Mouse (Mus musculus): ENCODE results near the gene Nkx2-3. TPM values are rescaled to one million over a fixed set of nuclear protein-coding genes. Genes with fewer than 3 reads are reported as not detected.

Nkx2-3 gene
- total RNA-seq, 2 experiments from 2014 or later: not detected

GRCm38 (mm10) chr19:43605666-43606551, 6.2 kb upstream of the Nkx2-3 start:
- no peak for DNase-seq (ENCODE audit: low spot score)

- no peak for DNase-seq (ENCODE audit: low spot score)
Observed at GRCm38 (mm10) chr19:43606552-43607530, 5.3 kb upstream of the Nkx2-3 start.

- no peak for DNase-seq (ENCODE audit: low spot score)
Observed at GRCm38 (mm10) chr19:43607842-43608680, 4.1 kb upstream of the Nkx2-3 start.

GRCm38 (mm10) chr19:43608711-43609457, 3.2 kb upstream of the Nkx2-3 start:
- DNase-seq (ENCODE audit: low spot score): no peak

GRCm38 (mm10) chr19:43609458-43610330, 2.4 kb upstream of the Nkx2-3 start:
- DNase-seq (ENCODE audit: low spot score): no peak

GRCm38 (mm10) chr19:43610341-43610848, 1.7 kb upstream of the Nkx2-3 start:
- no peak for DNase-seq (ENCODE audit: low spot score)

GRCm38 (mm10) chr19:43611110-43611509, 1.0 kb upstream of the Nkx2-3 start:
- no peak for DNase-seq (ENCODE audit: low spot score)

- no peak for DNase-seq (ENCODE audit: low spot score)
Observed at GRCm38 (mm10) chr19:43611561-43611960, 564 bp upstream of the Nkx2-3 start.

- DNase-seq (ENCODE audit: low spot score): no peak
Observed at GRCm38 (mm10) chr19:43612501-43612971, 411 bp downstream of the Nkx2-3 start.

GRCm38 (mm10) chr19:43613293-43614130, 1.4 kb downstream of the Nkx2-3 start:
- no peak for DNase-seq (ENCODE audit: low spot score)

- DNase-seq (ENCODE audit: low spot score): no peak
Observed at GRCm38 (mm10) chr19:43614341-43615073, 2.4 kb downstream of the Nkx2-3 start.

- no peak for DNase-seq (ENCODE audit: low spot score)
Observed at GRCm38 (mm10) chr19:43615074-43615445, 2.9 kb downstream of the Nkx2-3 start.

GRCm38 (mm10) chr19:43615571-43616414, 3.7 kb downstream of the Nkx2-3 start:
- DNase-seq (ENCODE audit: low spot score): no peak

- DNase-seq (ENCODE audit: low spot score): no peak
Observed at GRCm38 (mm10) chr19:43616415-43616861, 4.3 kb downstream of the Nkx2-3 start.

GRCm38 (mm10) chr19:43616889-43617288, 4.8 kb downstream of the Nkx2-3 start:
- DNase-seq (ENCODE audit: low spot score): no peak

- no peak for DNase-seq (ENCODE audit: low spot score)
Observed at GRCm38 (mm10) chr19:43617761-43618349, 5.7 kb downstream of the Nkx2-3 start.

Measured in gastrocnemius, adult 18-20 months (tissue).